Mouse (Mus musculus) cerebellum, adult 2 months (tissue): ENCODE data around the gene Scaper. TPM values are rescaled to one million over a fixed set of nuclear protein-coding genes. Genes with fewer than 3 reads are reported as not detected.

Experiments used
- DNase-seq, 2 experiments: peaks; one replicate each; pipeline ENCODE4 v3.0.0; 2021
- H3K27ac ChIP-seq: fragments of 200-500 bp; 2 replicates; pipeline ENCODE4 v1.5.1; 2012; ENCODE audit warnings: low read length, control low read depth, inconsistent platforms; ENCODE audit not compliant: insufficient read depth
- H3K27me3 ChIP-seq: fragments of 200-500 bp; 2 replicates; pipeline ENCODE4 v1.6.1; 2012; ENCODE audit warnings: inconsistent platforms, mild to moderate bottlenecking, low read length, moderate library complexity; ENCODE audit not compliant: control insufficient read depth, insufficient read depth
- H3K4me1 ChIP-seq: fragments of 200-500 bp; 2 replicates; pipeline ENCODE4 v1.6.1; 2011; ENCODE audit warnings: low read length; ENCODE audit not compliant: control insufficient read depth, insufficient read depth
- H3K4me3 ChIP-seq: fragments of 200-500 bp; replicated peaks from 2 replicates; pipeline ENCODE3; 2011; ENCODE audit warnings: mild to moderate bottlenecking, low read depth, low read length, control low read depth; ENCODE audit not compliant: insufficient read depth
- CTCF ChIP-seq: fragments of 200-500 bp; IDR thresholded peaks from 2 replicates; pipeline ENCODE4 v1.5.1; 2011; ENCODE audit warnings: low read depth, mild to moderate bottlenecking, control low read depth, low read length, moderate library complexity, borderline replicate concordance; ENCODE audit not compliant: insufficient read depth
- POLR2A ChIP-seq: fragments of 200-500 bp; IDR thresholded peaks from 2 replicates; pipeline ENCODE4 v1.6.1; 2011; ENCODE audit warnings: low read length, control low read depth, borderline replicate concordance; ENCODE audit not compliant: insufficient read depth
- WGBS: fragments of 180-500 bp; shearing (Covaris S2); methylation state at CpG from one replicate; pipeline ENCODE4 v1.1.7; 2018; 5-methylcytosine and 5-hydroxymethylcytosine counted together
- polyA plus RNA-seq: library from polyadenylated mRNA; depleted of rRNA; stranded (reverse); fragments of >200 nt; gene quantifications from 2 replicates; pipeline ENCODE4 v1.2.3, GENCODE M21; 2012

Gene Scaper
- polyA plus RNA-seq, 1 experiment, result 11.5 TPM

DNA sequence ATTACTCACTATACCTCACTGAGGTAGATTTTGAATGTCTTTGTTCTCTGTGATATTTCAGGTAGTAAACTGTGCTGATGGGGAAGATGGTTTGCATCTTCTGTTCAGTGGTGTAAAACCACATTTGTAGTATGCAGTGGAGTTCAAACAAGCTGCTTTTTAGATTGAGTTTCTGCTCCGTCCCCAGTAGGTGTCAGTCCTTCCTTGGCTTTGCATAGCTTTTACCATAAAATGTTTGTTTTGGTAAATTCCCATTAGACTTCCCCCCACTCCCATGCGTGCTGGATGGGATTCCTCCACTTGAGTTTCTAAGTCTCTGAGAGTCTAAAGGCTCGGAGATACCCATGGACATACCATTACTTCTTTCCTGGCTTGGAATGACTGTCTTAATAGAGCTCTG lies 231.3 kb downstream of the Scaper start:
- Histone ChIP-seq H3K27me3 (no peaks in the 10 kb centered on the region), H3K4me3 (no peak overlapping the region), H3K27ac (no peak overlapping the region), H3K4me1 (no peaks in the 10 kb centered on the region)
- TF ChIP-seq CTCF (no peak), POLR2A (no peak)
- DNase-seq, result no peak
- 70% methylated on average over 3 of the region's 3 CpGs for WGBS

DNA sequence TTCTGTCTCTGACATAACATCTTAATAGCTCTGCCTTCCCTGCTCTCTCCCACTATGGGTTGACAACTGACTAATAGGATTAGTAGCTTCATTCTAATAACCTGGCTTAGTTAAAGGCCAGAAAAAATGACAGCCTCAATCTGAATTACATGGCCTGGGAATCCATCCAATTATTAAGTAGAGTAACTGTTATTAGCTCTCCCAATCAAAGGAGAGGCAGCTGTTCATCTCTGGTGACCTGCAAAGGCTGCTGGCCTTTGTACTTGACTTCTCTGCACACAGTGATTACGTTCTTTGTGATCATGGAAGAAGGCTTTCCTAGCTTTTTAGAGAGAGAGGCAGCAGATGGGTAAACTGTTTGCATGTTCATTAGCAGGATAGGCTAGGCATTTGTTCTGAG lies 242.6 kb downstream of the Scaper start:
- Histone ChIP-seq H3K4me1 (0 out of 2 replicates have a peak, but pooled peaks cover 2% of the 10 kb centered on the region), H3K27ac (no peak overlapping the region), H3K27me3 (no peaks in the 10 kb centered on the region), H3K4me3 (no peak overlapping the region)
- TF ChIP-seq POLR2A (no peak), CTCF (no peak)
- 45% methylated on average over 1 of the region's 1 CpGs for WGBS
- peak in 1 of 2 experiments; percentile 1 for DNase-seq

DNA sequence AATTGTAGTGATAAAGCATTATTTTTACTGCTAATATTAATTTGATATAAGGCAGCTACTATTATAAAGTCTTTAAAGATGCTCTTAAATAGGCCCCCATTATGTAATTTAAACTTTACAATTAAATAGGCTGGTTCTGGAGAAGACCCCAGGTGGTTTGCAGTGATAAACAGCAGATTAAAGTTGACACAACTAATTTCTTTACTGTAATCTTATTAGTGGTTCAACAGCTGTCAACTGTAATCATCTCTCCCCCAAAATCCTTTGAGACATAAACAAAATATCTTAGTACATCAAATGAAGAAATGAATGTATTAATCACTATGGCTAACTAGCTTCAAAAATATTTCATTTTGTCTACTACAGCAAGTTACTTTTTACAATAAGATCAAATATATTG lies 260.8 kb downstream of the Scaper start:
- Histone ChIP-seq H3K4me3 (no peak overlapping the region), H3K27ac (no peak overlapping the region), H3K27me3 (no peaks in the 10 kb centered on the region), H3K4me1 (no peaks in the 10 kb centered on the region)
- DNase-seq, result no peak
- TF ChIP-seq POLR2A (no peak), CTCF (no peak)

DNA sequence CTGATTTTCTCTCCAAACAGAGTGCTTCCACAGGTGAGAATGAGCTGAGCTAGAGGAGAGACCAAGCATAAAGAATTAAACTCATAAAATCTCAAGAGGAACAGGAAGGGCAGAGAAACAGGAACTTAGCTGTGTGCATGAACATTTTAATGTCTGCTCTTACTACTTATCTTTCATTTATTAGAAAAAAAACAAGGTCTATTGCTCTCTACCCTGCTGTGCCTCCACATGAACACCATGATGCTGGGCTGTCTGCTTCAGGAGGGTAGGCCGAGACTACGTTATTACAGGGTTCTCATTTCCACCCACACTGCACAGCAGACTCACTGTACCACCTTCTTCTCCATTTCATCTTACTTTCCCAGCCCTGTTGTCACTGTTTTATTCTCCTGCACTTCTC lies 291.5 kb downstream of the Scaper start:
- no peaks in the 10 kb centered on the region for H3K27me3 ChIP-seq
- DNase-seq, result no peak

DNA sequence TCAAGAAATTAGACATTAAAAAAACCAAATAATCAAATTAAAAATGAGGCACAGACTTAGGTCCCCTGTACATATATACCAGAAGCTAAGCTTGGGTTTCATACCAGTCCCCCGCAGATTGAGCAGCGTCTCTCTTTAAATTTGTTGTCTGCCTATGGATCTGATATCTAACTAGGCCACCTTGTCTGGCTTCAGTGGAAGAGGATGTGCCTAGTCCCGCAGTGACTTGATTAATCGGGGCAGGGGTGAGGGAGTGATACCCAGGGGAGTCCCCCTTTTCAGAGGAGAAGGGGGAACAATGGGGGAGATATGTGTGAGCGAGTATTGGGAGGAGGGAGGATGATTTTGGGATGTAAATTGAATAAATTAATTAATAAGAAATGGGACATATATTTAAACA lies 310.9 kb downstream of the Scaper start:
- no peaks in the 10 kb centered on the region for H3K27me3 ChIP-seq
- H3K4me3 ChIP-seq, result no peak overlapping the region
- no peak for DNase-seq
- TF ChIP-seq CTCF, result no peak
- no peak for TF ChIP-seq POLR2A
- no peaks in the 10 kb centered on the region for H3K4me1 ChIP-seq
- no peak overlapping the region for H3K27ac ChIP-seq
- WGBS, result 81% methylated on average over 5 of the region's 5 CpGs

More for the DNA sequence above, 291.5 kb downstream of the Scaper start:
- TF ChIP-seq POLR2A (no peak), CTCF (no peak)
- Histone ChIP-seq H3K27ac (no peak overlapping the region), H3K4me1 (no peaks in the 10 kb centered on the region), H3K4me3 (no peak overlapping the region)
- 78% methylated on average over 2 of the region's 2 CpGs for WGBS

DNA sequence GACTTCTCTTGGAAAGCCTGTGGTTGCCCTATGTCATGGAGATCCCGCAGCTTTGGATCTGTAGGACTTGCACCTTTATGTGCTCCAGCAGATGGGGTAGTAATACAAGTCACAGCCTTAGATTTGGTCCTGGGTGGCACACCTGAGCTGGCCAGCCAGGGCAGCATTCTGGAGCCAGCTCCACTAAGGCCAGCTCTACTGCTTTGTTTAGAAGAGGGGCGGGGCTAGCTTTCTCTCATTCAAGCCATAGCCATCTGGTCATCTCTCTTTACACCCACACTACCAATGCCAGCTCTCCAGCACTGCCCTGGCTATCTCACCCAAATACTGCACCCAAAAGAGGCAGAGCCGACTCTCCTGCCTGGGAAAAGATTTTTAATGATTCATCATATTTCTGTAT lies 323.2 kb downstream of the Scaper start:
- no peaks in the 10 kb centered on the region for H3K27me3 ChIP-seq
- peak; percentile 44; the same call in 1 of the 2 replicates for TF ChIP-seq CTCF
- TF ChIP-seq POLR2A, result no peak
- H3K4me3 ChIP-seq, result no peak overlapping the region
- H3K4me1 ChIP-seq, result no peaks in the 10 kb centered on the region
- peak; percentile 64 to 88 for DNase-seq
- no peak overlapping the region for H3K27ac ChIP-seq
- WGBS, result 13% methylated on average over 3 of the region's 3 CpGs

DNA sequence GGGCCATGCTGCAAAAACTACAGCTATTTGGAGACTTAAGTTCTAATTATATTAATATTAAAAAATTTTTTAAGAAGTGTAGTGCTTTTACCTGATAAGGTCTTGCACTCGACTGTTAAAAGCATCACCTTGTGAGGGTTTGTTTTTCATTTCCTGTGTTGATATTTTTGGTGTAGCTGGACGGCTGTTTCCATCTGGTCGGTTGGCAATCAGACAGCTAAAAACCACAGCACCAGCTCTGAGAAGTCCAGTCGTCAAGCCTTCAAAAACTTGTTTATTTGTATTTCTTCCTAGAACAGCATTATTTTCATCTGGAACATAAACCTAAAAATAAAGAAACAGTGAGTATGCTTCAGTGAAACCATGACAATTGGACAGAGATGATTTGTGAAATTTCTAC lies 328.2 kb downstream of the Scaper start:
- H3K4me3 ChIP-seq, result no peak overlapping the region
- no peaks in the 10 kb centered on the region for H3K27me3 ChIP-seq
- DNase-seq, result no peak
- WGBS, result 38% methylated on average over 4 of the region's 4 CpGs
- TF ChIP-seq CTCF (no peak), POLR2A (no peak)
- no peak overlapping the region for H3K27ac ChIP-seq
- H3K4me1 ChIP-seq, result no peaks in the 10 kb centered on the region

DNA sequence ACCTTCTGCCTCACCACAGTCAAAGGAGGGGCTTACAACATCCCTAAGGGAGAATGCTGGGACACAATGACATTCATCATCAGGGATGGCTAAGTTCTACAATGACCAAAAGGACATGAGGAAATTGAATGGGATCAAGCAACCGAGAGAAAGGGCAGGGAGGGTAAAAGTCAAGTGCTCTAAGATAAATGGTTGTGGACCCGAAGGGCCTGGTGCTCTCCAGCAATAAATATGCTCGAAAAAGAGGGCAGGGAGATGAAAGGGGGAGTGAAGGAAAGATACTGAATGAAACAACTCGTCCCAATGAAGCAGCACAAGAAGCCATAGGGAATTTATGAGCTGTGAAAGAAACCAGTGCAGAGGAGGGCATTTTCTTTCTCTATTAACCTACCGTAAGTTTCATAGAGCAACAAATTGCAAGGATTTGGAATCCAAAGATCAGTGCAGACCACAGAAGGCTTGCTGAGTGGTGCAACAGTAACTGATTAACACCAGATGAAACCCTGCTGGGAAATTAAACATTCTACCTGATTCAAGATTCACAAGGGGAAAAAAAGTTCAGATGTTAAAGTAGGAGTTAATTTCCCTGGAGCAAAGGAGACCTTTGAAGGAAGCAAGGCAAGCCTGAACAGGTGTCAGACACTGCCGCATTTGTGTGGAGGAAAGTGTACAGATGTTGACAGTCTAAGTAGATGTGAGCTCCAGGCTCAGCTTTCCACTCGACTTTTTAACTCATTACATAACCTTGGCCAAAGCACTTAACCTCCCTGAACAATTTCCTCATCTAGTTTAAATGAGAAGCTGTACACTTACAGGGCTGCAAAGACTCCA lies 329.0 kb downstream of the Scaper start:
- no peak overlapping the region for H3K4me3 ChIP-seq
- no peaks in the 10 kb centered on the region for H3K4me1 ChIP-seq
- H3K27me3 ChIP-seq, result no peaks in the 10 kb centered on the region
- no peak for DNase-seq
- no peak overlapping the region for H3K27ac ChIP-seq
- TF ChIP-seq POLR2A, result no peak
- no peak for TF ChIP-seq CTCF
- WGBS, result 76% methylated on average over 7 of the region's 7 CpGs

DNA sequence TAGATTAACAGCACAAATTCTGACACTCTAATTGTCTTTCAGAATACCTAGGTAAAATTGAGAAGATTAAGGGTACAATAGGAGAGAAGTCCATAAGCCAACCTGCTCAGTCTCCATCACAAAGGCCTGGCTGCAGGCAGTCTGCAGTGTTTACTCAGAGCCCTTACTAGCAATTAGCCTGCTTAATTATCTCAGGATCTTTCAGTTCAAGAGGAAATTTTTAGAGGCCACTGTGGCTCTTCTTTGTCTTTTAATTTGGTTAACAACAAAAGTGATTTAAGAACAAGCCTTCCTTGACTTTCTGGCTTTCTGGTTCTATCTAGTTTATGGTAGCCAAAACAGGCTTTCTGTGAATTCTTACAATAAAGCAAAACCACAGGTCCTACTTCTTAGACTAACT lies 339.3 kb downstream of the Scaper start:
- TF ChIP-seq CTCF (no peak), POLR2A (no peak)
- DNase-seq, result no peak
- H3K27me3 ChIP-seq, result no peaks in the 10 kb centered on the region
- no peak overlapping the region for H3K27ac ChIP-seq
- H3K4me3 ChIP-seq, result no peak overlapping the region
- no peaks in the 10 kb centered on the region for H3K4me1 ChIP-seq
